Mouse (Mus musculus) bone marrow, adult 2 months (tissue): Measurements from ENCODE around the gene Zfp592. TPM values are rescaled to one million over a fixed set of nuclear protein-coding genes. Genes with fewer than 3 reads are reported as not detected.
"Not testable (repeated sequence)": the region's sequence is repeated elsewhere in the genome, so short reads cannot be mapped to it uniquely, and the experiment has no call there.

ENCODE experiments used
- H3K27ac ChIP-seq: fragments of 200-500 bp; 2 replicates; pipeline ENCODE4 v1.5.1; 2012; ENCODE audit warnings: low read depth, mild to moderate bottlenecking, control low read depth, inconsistent platforms, low read length; ENCODE audit not compliant: control insufficient read depth, poor library complexity, insufficient read depth
- H3K4me1 ChIP-seq: fragments of 200-500 bp; 2 replicates; pipeline ENCODE4 v1.6.1; 2011; ENCODE audit warnings: low read length; ENCODE audit not compliant: control insufficient read depth, insufficient read depth
- H3K4me3 ChIP-seq: fragments of 200-500 bp; replicated peaks from 2 replicates; pipeline ENCODE3; 2011; ENCODE audit warnings: mild to moderate bottlenecking, low read depth, low read length, control low read depth; ENCODE audit not compliant: control insufficient read depth
- CTCF ChIP-seq: fragments of 200-500 bp; IDR thresholded peaks from 2 replicates; pipeline ENCODE4 v1.5.1; 2011; ENCODE audit warnings: low read length, control low read depth; ENCODE audit not compliant: control insufficient read depth, insufficient read depth
- POLR2A ChIP-seq: fragments of 200-500 bp; IDR thresholded peaks from 2 replicates; pipeline ENCODE4 v1.6.1; 2011; ENCODE audit warnings: low read depth, mild to moderate bottlenecking, control low read depth, low read length, borderline replicate concordance; ENCODE audit not compliant: control insufficient read depth
- WGBS: fragments of 180-500 bp; shearing (Covaris S2); methylation state at CpG from one replicate; pipeline ENCODE4 v1.1.7; 2018; 5-methylcytosine and 5-hydroxymethylcytosine counted together
- polyA plus RNA-seq: library from polyadenylated mRNA; stranded (reverse); fragments of >200 nt; gene quantifications from 2 replicates; pipeline ENCODE4 v1.2.4, GENCODE M21; 2011; ENCODE audit warnings: low replicate concordance; ENCODE audit not compliant: missing spikeins, insufficient read depth, insufficient read length

Gene Zfp592
- polyA plus RNA-seq, 1 experiment, result 24.7 TPM

DNA sequence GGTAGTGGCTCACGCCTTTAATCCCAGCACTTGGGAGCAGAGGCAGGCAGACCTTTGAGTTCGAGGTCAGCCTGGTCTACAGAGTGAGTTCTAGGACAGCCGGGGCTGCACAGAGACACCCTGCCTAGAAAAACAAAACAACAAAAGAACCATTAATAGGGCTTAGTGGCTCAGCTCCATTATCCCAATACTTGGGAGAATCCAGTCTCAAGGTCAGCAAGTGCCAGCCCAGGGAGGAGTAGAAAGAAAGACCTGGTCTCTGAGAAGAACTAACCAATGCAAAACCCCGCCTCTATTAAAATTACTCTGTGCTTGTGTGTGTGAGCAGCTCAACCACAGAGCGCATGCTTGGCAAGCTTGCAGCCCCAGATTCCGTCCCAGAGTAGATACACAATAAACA lies 30.7 kb upstream of the Zfp592 start:
- 80% methylated on average over 6 of the region's 6 CpGs for WGBS
- no peaks in the 10 kb centered on the region for H3K4me1 ChIP-seq
- no peak for TF ChIP-seq POLR2A
- TF ChIP-seq CTCF, result no peak
- H3K4me3 ChIP-seq, result no peak overlapping the region
- H3K27ac ChIP-seq, result no peak overlapping the region

- WGBS, result 69% methylated on average over 3 of the region's 3 CpGs
- no peak overlapping the region for H3K4me3 ChIP-seq
- H3K4me1 ChIP-seq, result no peaks in the 10 kb centered on the region
- TF ChIP-seq POLR2A, result no peak
- TF ChIP-seq CTCF, result no peak
- H3K27ac ChIP-seq, result no peak overlapping the region
Observed at GRCm38 (mm10) chr7:80970913-80971312, 22.6 kb upstream of the Zfp592 start.

GRCm38 (mm10) chr7:80971419-80971818 lies 22.1 kb upstream of the Zfp592 start:
- no peak overlapping the region for H3K27ac ChIP-seq
- TF ChIP-seq CTCF, result no peak
- no peak for TF ChIP-seq POLR2A
- no peaks in the 10 kb centered on the region for H3K4me1 ChIP-seq
- WGBS, result 71% methylated on average over 2 of the region's 2 CpGs
- H3K4me3 ChIP-seq, result no peak overlapping the region

DNA sequence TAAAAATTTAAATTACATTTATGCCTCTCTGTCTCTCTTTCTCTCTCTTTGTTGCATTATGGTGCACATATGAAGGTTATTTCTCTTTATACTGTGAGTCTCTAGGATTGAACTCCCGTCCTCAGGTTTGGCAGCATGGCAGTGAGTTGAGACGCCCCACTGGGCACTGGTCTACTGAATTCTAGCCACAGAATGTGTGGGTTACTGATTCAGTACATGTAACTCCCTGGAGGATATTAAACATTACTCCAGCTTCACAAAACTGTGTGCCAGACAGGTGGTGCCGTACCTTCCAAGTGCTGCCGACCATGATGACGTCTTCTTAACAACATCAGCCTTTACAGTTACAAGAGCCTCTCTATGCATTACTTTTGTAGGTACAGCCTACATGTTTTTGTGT lies 21.4 kb upstream of the Zfp592 start:
- H3K27ac ChIP-seq, result no peak overlapping the region
- no peak for TF ChIP-seq POLR2A
- TF ChIP-seq CTCF, result no peak
- no peaks in the 10 kb centered on the region for H3K4me1 ChIP-seq
- H3K4me3 ChIP-seq, result no peak overlapping the region
- 85% methylated on average over 5 of the region's 5 CpGs for WGBS

GRCm38 (mm10) chr7:80972920-80973637 lies 20.4 kb upstream of the Zfp592 start:
- not testable (repeated sequence) for H3K27ac ChIP-seq, H3K4me3 ChIP-seq, H3K4me1 ChIP-seq
- WGBS, result 26% methylated on average over 4 of the region's 4 CpGs

DNA sequence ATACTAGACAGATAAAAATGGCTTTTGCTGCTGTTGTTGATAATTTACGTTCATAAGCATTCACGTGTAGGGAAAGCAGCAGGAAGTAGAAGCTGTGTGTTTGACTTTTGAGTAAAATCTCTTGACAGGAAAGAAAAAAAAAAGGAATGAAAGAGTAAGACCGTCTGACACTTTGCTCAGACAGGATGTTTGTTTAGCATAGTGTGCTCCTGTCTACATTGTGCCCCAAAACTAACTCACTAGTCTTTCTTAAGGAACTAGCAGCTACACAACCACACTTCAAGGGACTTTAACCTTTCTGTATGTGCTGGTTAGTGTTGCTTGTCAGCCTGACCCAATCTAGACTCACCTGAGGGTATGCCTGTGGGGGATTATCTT lies 19.9 kb upstream of the Zfp592 start:
- H3K4me3 ChIP-seq, H3K4me1 ChIP-seq, H3K27ac ChIP-seq: not testable (repeated sequence)
- WGBS, result 5% methylated on average over 3 of the region's 3 CpGs

DNA sequence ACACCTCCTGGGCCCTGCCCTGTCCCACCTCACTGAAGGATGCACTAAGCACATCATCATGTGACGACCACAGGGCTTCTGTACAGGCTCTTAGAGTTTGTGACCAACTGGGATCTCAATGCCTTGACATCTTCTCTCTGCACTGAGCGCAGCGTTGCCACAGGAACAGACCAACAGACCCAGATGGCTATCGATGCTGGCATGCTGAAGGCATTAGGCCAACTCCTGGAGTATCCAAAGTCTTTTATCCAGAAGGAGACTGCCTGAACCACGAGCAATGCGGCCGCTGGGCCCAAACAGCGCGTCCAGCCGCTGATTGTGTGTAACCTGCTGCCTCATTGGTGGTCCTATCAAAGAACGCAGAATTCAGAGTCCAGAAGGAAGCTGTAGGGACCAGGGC lies 12.9 kb upstream of the Zfp592 start:
- no peak for TF ChIP-seq POLR2A
- no peak for TF ChIP-seq CTCF
- no peak overlapping the region for H3K27ac ChIP-seq
- no peaks in the 10 kb centered on the region for H3K4me1 ChIP-seq
- 89% methylated on average over 11 of the region's 11 CpGs for WGBS
- H3K4me3 ChIP-seq, result no peak overlapping the region

DNA sequence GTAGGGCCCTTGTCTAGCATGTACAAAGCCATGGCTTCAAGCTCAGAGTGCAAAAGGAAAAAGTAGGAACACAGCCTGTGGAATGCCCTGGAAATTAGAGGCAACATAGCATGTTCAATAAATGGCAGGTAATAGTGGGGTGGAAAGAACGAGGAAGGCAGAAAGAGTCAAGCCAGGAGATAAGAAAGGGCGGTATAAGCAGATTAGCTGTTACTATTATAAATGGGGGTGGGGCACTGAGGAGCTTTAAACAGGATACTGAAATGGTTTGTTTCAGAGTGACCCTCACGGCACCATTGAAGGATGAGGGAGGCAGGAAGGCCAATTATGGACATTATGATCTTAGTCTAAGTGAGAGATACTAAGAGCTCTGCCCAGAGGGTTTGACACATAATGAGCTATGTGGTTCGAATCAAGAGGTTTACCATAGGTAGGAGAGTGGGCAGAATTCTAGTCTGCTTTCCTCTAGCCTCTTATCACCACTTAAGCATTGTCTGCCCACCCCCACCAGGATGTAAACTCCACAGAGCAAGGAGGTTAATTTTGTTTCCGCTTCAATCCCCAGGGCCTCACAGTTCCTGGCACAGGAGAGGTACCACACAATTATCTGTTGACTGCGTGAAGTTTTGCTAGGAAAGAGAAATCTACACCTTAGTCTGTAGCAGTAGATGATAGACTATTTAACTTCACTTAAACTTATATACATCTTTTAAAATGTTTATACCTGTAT lies 6.9 kb upstream of the Zfp592 start:
- 27% methylated on average over 6 of the region's 6 CpGs for WGBS
- no peak overlapping the region for H3K27ac ChIP-seq
- TF ChIP-seq CTCF (no peak), POLR2A (no peak)

GRCm38 (mm10) chr7:80987805-80988625 lies 5.5 kb upstream of the Zfp592 start:
- Histone ChIP-seq H3K4me3 (no peak overlapping the region), H3K4me1 (no peaks in the 10 kb centered on the region; the same call in 1 of the 2 replicates), H3K27ac (no peak overlapping the region)
- WGBS, result 54% methylated on average over 4 of the region's 4 CpGs
- TF ChIP-seq CTCF (no peak), POLR2A (no peak)

More for the DNA sequence above, 6.9 kb upstream of the Zfp592 start:
- Histone ChIP-seq H3K4me1 (no peaks in the 10 kb centered on the region; the same call in 1 of the 2 replicates), H3K4me3 (no peak overlapping the region)
